In the genomic region with DNA sequence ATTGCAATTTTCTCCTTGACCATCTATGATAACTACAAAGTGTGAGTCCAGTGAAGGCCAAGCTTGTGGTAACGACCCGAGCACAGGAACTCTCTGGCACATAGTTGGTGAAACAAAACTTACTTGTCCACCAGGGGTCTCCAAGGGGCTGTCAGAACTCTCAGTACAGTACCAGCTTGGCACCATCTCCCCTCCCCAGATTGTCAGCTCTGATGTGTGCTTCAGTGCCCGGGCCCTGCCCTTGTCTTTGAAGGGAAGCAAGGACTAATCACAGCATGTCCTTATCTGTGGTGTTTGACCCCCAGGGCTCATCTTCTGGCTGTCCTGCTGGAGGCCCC, we compare ENCODE assay signal across 9 mouse cellular contexts.
DNase-seq lines count a peak whose midpoint lies in the region; ATAC-seq and TF ChIP-seq lines count a peak whose summit lies in the region.
"Had no signal": no experiment of that assay in that cellular context is flagged by ENCODE, and none has a peak within 500 bp of the region (broad histone marks: within the 10 kb centered on the region; RNA-seq: fewer than 3 reads in every experiment).

No protein-coding gene starts in this region.

- no peak overlapping the region for H3K27ac ChIP-seq in neural tube, embryonic 12.5 days
- no peak overlapping the region for H3K27ac ChIP-seq in kidney, embryonic 14.5 days (ENCODE audit: low read depth, low read length)
- no peak overlapping the region for H3K27ac ChIP-seq in midbrain, postnatal 0 days (ENCODE audit: low read depth, low read length)
- H3K27ac ChIP-seq: liver, embryonic 13.5 days had no signal

- H3K9me3 ChIP-seq in neural tube, embryonic 12.5 days: no peaks in the 10 kb centered on the region
- no peaks in the 10 kb centered on the region for H3K9me3 ChIP-seq in kidney, embryonic 14.5 days (ENCODE audit: control insufficient read depth, low read length)
- no peaks in the 10 kb centered on the region for H3K9me3 ChIP-seq in midbrain, postnatal 0 days (ENCODE audit: low read length)
- H3K9me3 ChIP-seq: liver, embryonic 13.5 days had no signal

- TF ChIP-seq CTCF in midbrain, postnatal 0 days (IDR thresholded peaks at IDR 0.05): peak; percentile 69

- no peaks in the 10 kb centered on the region for H3K27me3 ChIP-seq in neural tube, embryonic 12.5 days (replicated peaks)
- no peaks in the 10 kb centered on the region for H3K27me3 ChIP-seq in kidney, embryonic 14.5 days (ENCODE audit: control insufficient read depth, insufficient read depth, low read length)
- no peaks in the 10 kb centered on the region for H3K27me3 ChIP-seq in midbrain, postnatal 0 days (ENCODE audit: insufficient read depth, low read length)
- H3K27me3 ChIP-seq: liver, embryonic 13.5 days had no signal

- no peaks in the 10 kb centered on the region for H3K4me1 ChIP-seq in neural tube, embryonic 12.5 days
- peaks cover 7% of the 10 kb centered on the region; the same call in 1 of the 2 replicates for H3K4me1 ChIP-seq in kidney, embryonic 14.5 days (ENCODE audit: control insufficient read depth, insufficient read depth, low read length)
- H3K4me1 ChIP-seq in midbrain, postnatal 0 days (ENCODE audit: insufficient read depth, low read length): no peaks in the 10 kb centered on the region
- H3K4me1 ChIP-seq: liver, embryonic 13.5 days had no signal

- no peak overlapping the region for H3K4me2 ChIP-seq in neural tube, embryonic 12.5 days (replicated peaks)
- no peak overlapping the region for H3K4me2 ChIP-seq in kidney, embryonic 14.5 days (replicated peaks; ENCODE audit: low read depth, low read length)
- no peak overlapping the region for H3K4me2 ChIP-seq in midbrain, postnatal 0 days (ENCODE audit: low read depth, low read length, poor library complexity, severe bottlenecking)
- H3K4me2 ChIP-seq: liver, embryonic 13.5 days had no signal

- H3K4me3 ChIP-seq in neural tube, embryonic 12.5 days: no peak overlapping the region
- H3K4me3 ChIP-seq in kidney, embryonic 14.5 days (ENCODE audit: low read length): no peak overlapping the region
- no peak overlapping the region for H3K4me3 ChIP-seq in midbrain, postnatal 0 days (ENCODE audit: low read depth, low read length)
- H3K4me3 ChIP-seq: liver, embryonic 13.5 days had no signal

- WGBS in neural tube, embryonic 12.5 days: 71% methylated on average over 3 of the region's 3 CpGs
- WGBS in kidney, embryonic 14.5 days: 42% methylated on average over 3 of the region's 3 CpGs
- WGBS in midbrain, postnatal 0 days: 58% methylated on average over 3 of the region's 3 CpGs

- ATAC-seq in neural tube, embryonic 12.5 days (ENCODE audit: low FRiP score, low read depth): 0 out of 2 replicates have a peak, but pooled peaks have one; percentile 37
- peak; percentile 68; the same call in 1 of the 2 replicates for ATAC-seq in kidney, embryonic 14.5 days (ENCODE audit: low FRiP score, low TSS enrichment)
- ATAC-seq in midbrain, postnatal 0 days (ENCODE audit: low FRiP score): no peak; the same call in 1 of the 2 replicates

- H3K9ac ChIP-seq in neural tube, embryonic 12.5 days: no peak overlapping the region
- H3K9ac ChIP-seq in kidney, embryonic 14.5 days (ENCODE audit: low read depth, low read length): no peak overlapping the region
- H3K9ac ChIP-seq in midbrain, postnatal 0 days (replicated peaks; ENCODE audit: low read length, poor library complexity, severe bottlenecking): no peak overlapping the region
- H3K9ac ChIP-seq: liver, embryonic 13.5 days had no signal

- peak; percentile 9 to 58 for DNase-seq in adrenal gland, adult (ENCODE audit: inconsistent age in 2 of 2, low spot score in 1 of 2)
- no peak for DNase-seq in adrenal gland, postnatal 4 days (ENCODE audit: low spot score in 2 of 2)
- DNase-seq in neural tube, embryonic 10.5 days (ENCODE audit: extremely low spot score, low spot score): no peak
- peak; percentile 27 for DNase-seq in embryo, embryonic 9.5 days (ENCODE audit: extremely low spot score)
- peak; percentile 86 for DNase-seq in midbrain, postnatal 0 days (ENCODE audit: low spot score)
- DNase-seq in spleen, adult 12 weeks (ENCODE audit: low spot score): no peak
- DNase-seq: liver, embryonic 13.5 days had no signal

- no peaks in the 10 kb centered on the region for H3K36me3 ChIP-seq in neural tube, embryonic 12.5 days
- no peaks in the 10 kb centered on the region for H3K36me3 ChIP-seq in kidney, embryonic 14.5 days (ENCODE audit: control insufficient read depth, insufficient read depth, low read length)
- no peaks in the 10 kb centered on the region for H3K36me3 ChIP-seq in midbrain, postnatal 0 days (ENCODE audit: insufficient read depth, low read length)
- H3K36me3 ChIP-seq: liver, embryonic 13.5 days had no signal

Comparison
In these comparisons a context has a peak if more than half of its experiments do, and no peak if none do; other contexts are left out.
1. DNase-seq: peak in adrenal gland, adult (2 of 2), embryo, embryonic 9.5 days (single experiment) and midbrain, postnatal 0 days (single experiment); none in adrenal gland, postnatal 4 days (0 of 2), neural tube, embryonic 10.5 days (single experiment) and spleen, adult 12 weeks (single experiment).